Mouse (Mus musculus): ENCODE data around the gene Idh3b. TPM values are rescaled to one million over a fixed set of nuclear protein-coding genes. Genes with fewer than 3 reads are reported as not detected.

Idh3b gene
- 126 and 127 TPM in 2 replicates for polyA plus RNA-seq (2016; fragmentation: Nextera tagmentation; extraction: Ambion mirVana)

GRCm38 (mm10) chr2:130283854-130284654, at the start of gene Idh3b:
TSS of gene Idh3b (minus strand) at chr2:130284547.
- peak; percentile 86 for ATAC-seq (ENCODE audit: low FRiP score, low read depth)
- WGBS = 1% methylated on average over 51 of the region's 51 CpGs
- Histone ChIP-seq H3K9me3 (no peaks in the 10 kb centered on the region), H3K4me1 (peaks cover 18% of the 10 kb centered on the region), H3K9ac (replicated peaks) (peak within 1 kb of the TSS; percentile 87), H3K27me3 (no peaks in the 10 kb centered on the region), H3K36me3 (peaks cover 27% of the 10 kb centered on the region), H3K4me2 (replicated peaks) (peak within 1 kb of the TSS; percentile 99), H3K27ac (replicated peaks) (peak within 1 kb of the TSS; percentile 56; the same call in 1 of the 2 replicates), H3K4me3 (peak within 1 kb of the TSS; percentile 87)

GRCm38 (mm10) chr2:130329502-130329901, 45.2 kb upstream of the Idh3b start:
- 85% methylated on average over 2 of the region's 2 CpGs for WGBS
- Histone ChIP-seq H3K27me3 (no peaks in the 10 kb centered on the region), H3K9me3 (no peaks in the 10 kb centered on the region), H3K4me1 (no peaks in the 10 kb centered on the region), H3K27ac (replicated peaks) (no peak overlapping the region), H3K4me3 (no peak overlapping the region), H3K36me3 (no peaks in the 10 kb centered on the region), H3K9ac (replicated peaks) (no peak overlapping the region), H3K4me2 (replicated peaks) (no peak overlapping the region)
- no peak for ATAC-seq (ENCODE audit: low FRiP score, low read depth)

GRCm38 (mm10) chr2:130327057-130327456, 42.7 kb upstream of the Idh3b start:
- ATAC-seq (ENCODE audit: low FRiP score, low read depth) = no peak
- no peak overlapping the region for H3K4me2 ChIP-seq (replicated peaks)

GRCm38 (mm10) chr2:130303014-130303413, 18.7 kb upstream of the Idh3b start:
- H3K9me3 ChIP-seq = no peaks in the 10 kb centered on the region
- peaks cover 28% of the 10 kb centered on the region for H3K36me3 ChIP-seq
- no peak overlapping the region for H3K4me3 ChIP-seq
- 51% methylated on average over 4 of the region's 4 CpGs for WGBS
- ATAC-seq (ENCODE audit: low FRiP score, low read depth) = no peak
- H3K27me3 ChIP-seq = peaks cover 2% of the 10 kb centered on the region; the same call in 1 of the 2 replicates
- no peaks in the 10 kb centered on the region; the same call in none of the 2 replicates for H3K4me1 ChIP-seq
- H3K9ac ChIP-seq (replicated peaks) = no peak overlapping the region
- H3K4me2 ChIP-seq (replicated peaks) = no peak overlapping the region
- H3K27ac ChIP-seq (replicated peaks) = no peak overlapping the region

More at GRCm38 (mm10) chr2:130327057-130327456, 42.7 kb upstream of the Idh3b start:
- Histone ChIP-seq H3K36me3 (no peaks in the 10 kb centered on the region), H3K9ac (replicated peaks) (no peak overlapping the region), H3K4me1 (no peaks in the 10 kb centered on the region), H3K9me3 (no peaks in the 10 kb centered on the region), H3K4me3 (no peak overlapping the region), H3K27ac (replicated peaks) (no peak overlapping the region), H3K27me3 (no peaks in the 10 kb centered on the region)
- 89% methylated on average over 1 of the region's 1 CpGs for WGBS

GRCm38 (mm10) chr2:130297580-130297979, 13.2 kb upstream of the Idh3b start:
- H3K36me3 ChIP-seq = 0 out of 2 replicates have a peak, but pooled peaks cover 4% of the 10 kb centered on the region
- no peaks in the 10 kb centered on the region for H3K9me3 ChIP-seq
- H3K4me3 ChIP-seq = no peak overlapping the region
- no peak for ATAC-seq (ENCODE audit: low FRiP score, low read depth)
- no peak overlapping the region for H3K27ac ChIP-seq (replicated peaks)
- peaks cover 37% of the 10 kb centered on the region for H3K27me3 ChIP-seq
- 0 out of 2 replicates have a peak overlapping the region, but pooled peaks have one; percentile 67 for H3K4me2 ChIP-seq (replicated peaks)
- no peak overlapping the region for H3K9ac ChIP-seq (replicated peaks)
- peaks cover 35% of the 10 kb centered on the region for H3K4me1 ChIP-seq
- 87% methylated on average over 9 of the region's 9 CpGs for WGBS

GRCm38 (mm10) chr2:130296134-130296745, 11.9 kb upstream of the Idh3b start:
- H3K9ac ChIP-seq (replicated peaks) = peak overlapping the region; percentile 91
- 0 out of 2 replicates have a peak, but pooled peaks cover 4% of the 10 kb centered on the region for H3K36me3 ChIP-seq
- peak; percentile 1; the same call in 1 of the 2 replicates for ATAC-seq (ENCODE audit: low FRiP score, low read depth)
- H3K9me3 ChIP-seq = no peaks in the 10 kb centered on the region
- peaks cover 40% of the 10 kb centered on the region for H3K4me1 ChIP-seq
- H3K27ac ChIP-seq (replicated peaks) = no peak overlapping the region
- 6% methylated on average over 20 of the region's 20 CpGs for WGBS
- H3K27me3 ChIP-seq = peaks cover 40% of the 10 kb centered on the region
- peak overlapping the region; percentile 80 for H3K4me3 ChIP-seq
- H3K4me2 ChIP-seq (replicated peaks) = peak overlapping the region; percentile 67

- H3K27ac ChIP-seq (replicated peaks) = peak overlapping the region; percentile 77
- peak overlapping the region; percentile 91 for H3K9ac ChIP-seq (replicated peaks)
- peak; percentile 63 for ATAC-seq (ENCODE audit: low FRiP score, low read depth)
- H3K9me3 ChIP-seq = no peaks in the 10 kb centered on the region
- H3K27me3 ChIP-seq = peaks cover 40% of the 10 kb centered on the region
- H3K4me2 ChIP-seq (replicated peaks) = peak overlapping the region; percentile 67
- under 1% methylated on average over 60 of the region's 99 CpGs for WGBS
- H3K4me1 ChIP-seq = peaks cover 40% of the 10 kb centered on the region
- H3K36me3 ChIP-seq = no peaks in the 10 kb centered on the region
- peak overlapping the region; percentile 80 for H3K4me3 ChIP-seq
Observed at GRCm38 (mm10) chr2:130295331-130296133, 11.2 kb upstream of the Idh3b start.

GRCm38 (mm10) chr2:130294936-130295277, 10.6 kb upstream of the Idh3b start, which contains the start of gene Ebf4:
TSS of gene Ebf4 (plus strand) at chr2:130295169.
- no peaks in the 10 kb centered on the region for H3K9me3 ChIP-seq
- peaks cover 40% of the 10 kb centered on the region for H3K27me3 ChIP-seq
- peak; percentile 81 for ATAC-seq (ENCODE audit: low FRiP score, low read depth)
- peak within 1 kb of the TSS; percentile 80 for H3K4me3 ChIP-seq
- peak within 1 kb of the TSS; percentile 77 for H3K27ac ChIP-seq (replicated peaks)
- H3K36me3 ChIP-seq = no peaks in the 10 kb centered on the region
- peak within 1 kb of the TSS; percentile 67 for H3K4me2 ChIP-seq (replicated peaks)
- 2% methylated on average over 23 of the region's 39 CpGs for WGBS
- peak within 1 kb of the TSS; percentile 91 for H3K9ac ChIP-seq (replicated peaks)
- H3K4me1 ChIP-seq = peaks cover 40% of the 10 kb centered on the region

GRCm38 (mm10) chr2:130294218-130294935, 10.0 kb upstream of the Idh3b start:
- Histone ChIP-seq H3K9me3 (no peaks in the 10 kb centered on the region), H3K27me3 (peaks cover 40% of the 10 kb centered on the region), H3K9ac (replicated peaks) (peak overlapping the region; percentile 91), H3K4me2 (replicated peaks) (peak overlapping the region; percentile 67), H3K36me3 (no peaks in the 10 kb centered on the region), H3K4me1 (peaks cover 40% of the 10 kb centered on the region), H3K27ac (replicated peaks) (peak overlapping the region; percentile 77), H3K4me3 (peak overlapping the region; percentile 80)
- no peak for ATAC-seq (ENCODE audit: low FRiP score, low read depth)
- WGBS = 8% methylated on average over 20 of the region's 20 CpGs

- H3K4me2 ChIP-seq (replicated peaks) = peak overlapping the region; percentile 15; the same call in 1 of the 2 replicates
- no peak overlapping the region for H3K9ac ChIP-seq (replicated peaks)
- H3K9me3 ChIP-seq = no peaks in the 10 kb centered on the region
- H3K27me3 ChIP-seq = peaks cover 40% of the 10 kb centered on the region
- no peak overlapping the region for H3K27ac ChIP-seq (replicated peaks)
- no peaks in the 10 kb centered on the region for H3K36me3 ChIP-seq
- H3K4me1 ChIP-seq = peaks cover 40% of the 10 kb centered on the region
- ATAC-seq (ENCODE audit: low FRiP score, low read depth) = peak; percentile 45; the same call in 1 of the 2 replicates
- H3K4me3 ChIP-seq = no peak overlapping the region
- WGBS = 6% methylated on average over 4 of the region's 4 CpGs
Observed at GRCm38 (mm10) chr2:130293486-130293885, 9.1 kb upstream of the Idh3b start.

GRCm38 (mm10) chr2:130293009-130293408, 8.7 kb upstream of the Idh3b start:
- no peak for ATAC-seq (ENCODE audit: low FRiP score, low read depth)

More at GRCm38 (mm10) chr2:130293009-130293408, 8.7 kb upstream of the Idh3b start:
- peaks cover 38% of the 10 kb centered on the region for H3K27me3 ChIP-seq
- no peaks in the 10 kb centered on the region for H3K36me3 ChIP-seq
- H3K4me3 ChIP-seq = no peak overlapping the region
- 48% methylated on average over 3 of the region's 3 CpGs for WGBS
- H3K4me2 ChIP-seq (replicated peaks) = 0 out of 2 replicates have a peak overlapping the region, but pooled peaks have one; percentile 15
- no peak overlapping the region for H3K27ac ChIP-seq (replicated peaks)
- no peak overlapping the region for H3K9ac ChIP-seq (replicated peaks)
- H3K4me1 ChIP-seq = peaks cover 40% of the 10 kb centered on the region
- no peaks in the 10 kb centered on the region for H3K9me3 ChIP-seq
